Mouse (Mus musculus): ENCODE data around the gene Caskin1. TPM values are rescaled to one million over a fixed set of nuclear protein-coding genes. Genes with fewer than 3 reads are reported as not detected.

The Caskin1 gene
- total RNA-seq, 2 experiments from 2014 or later = 11.1 to 26.5 TPM

Other genes starting within 250 kb of the Caskin1 start
- 10 to 100 TPM in 1 of 2 experiments, 1 to 10 TPM in 1; 10.0 to 15.9 TPM for gene Ccnf, start 237.1 kb upstream of the Caskin1 start, total RNA-seq (2021)
- under 1 TPM in 1 of 2 experiments, not detected in 1; 0.09 TPM for gene Abca17, start 137.5 kb upstream of the Caskin1 start, total RNA-seq (2021)
- 10 to 100 TPM; 21.8 to 28.3 TPM for gene Abca3, start 136.7 kb upstream of the Caskin1 start, total RNA-seq (2021)
- gene Rnps1, start 74.0 kb upstream of the Caskin1 start, total RNA-seq (2021) = 100 to 1,000 TPM in 1 of 2 experiments, 10 to 100 TPM in 1; 79.5 to 103 TPM
- 100 to 1,000 TPM; 654 to 683 TPM for gene Eci1, start 62.0 kb upstream of the Caskin1 start, total RNA-seq (2021)
- gene Dnase1l2, start 45.5 kb upstream of the Caskin1 start, total RNA-seq (2021) = 1 to 10 TPM in 1 of 2 experiments, under 1 TPM in 1; 0.96 to 3.0 TPM
- gene E4f1, start 18.3 kb upstream of the Caskin1 start, total RNA-seq (2021) = 10 to 100 TPM; 19.0 to 25.2 TPM
- gene Pgp, start 18.2 kb upstream of the Caskin1 start, total RNA-seq (2021) = 10 to 100 TPM; 44.0 to 49.2 TPM
- under 1 TPM; 0.36 to 0.51 TPM for gene Bricd5, start 14.7 kb upstream of the Caskin1 start, total RNA-seq (2021)
- gene Mlst8, start 9.5 kb upstream of the Caskin1 start, total RNA-seq (2021) = 10 to 100 TPM; 20.3 to 23.9 TPM
- 100 to 1,000 TPM in 1 of 2 experiments, 10 to 100 TPM in 1; 83.5 to 104 TPM for gene Traf7, start 39.3 kb downstream of the Caskin1 start, total RNA-seq (2021)
- gene Rab26, start 45.6 kb downstream of the Caskin1 start, total RNA-seq (2021) = 1 to 10 TPM; 1.2 to 1.5 TPM
- gene Pkd1, start 61.2 kb downstream of the Caskin1 start, total RNA-seq (2021) = 10 to 100 TPM; 40.2 to 51.0 TPM
- gene Tsc2, start 144.0 kb downstream of the Caskin1 start, total RNA-seq (2021) = 100 to 1,000 TPM in 1 of 2 experiments, 10 to 100 TPM in 1; 84.9 to 110 TPM
- 10 to 100 TPM in 1 of 2 experiments, 1 to 10 TPM in 1; 6.4 to 11.6 TPM for gene Nthl1, start 144.1 kb downstream of the Caskin1 start, total RNA-seq (2021)
- gene Slc9a3r2, start 161.7 kb downstream of the Caskin1 start, total RNA-seq (2021) = 10 to 100 TPM; 66.9 to 72.8 TPM
- not detected for gene Npw, start 169.9 kb downstream of the Caskin1 start, total RNA-seq (2021)
- gene Zfp598, start 181.1 kb downstream of the Caskin1 start, total RNA-seq (2021) = 10 to 100 TPM; 38.9 to 42.2 TPM
- gene Syngr3, start 201.4 kb downstream of the Caskin1 start, total RNA-seq (2021) = 10 to 100 TPM in 1 of 2 experiments, 1 to 10 TPM in 1; 5.8 to 11.7 TPM
- 10 to 100 TPM; 36.0 to 36.8 TPM for gene Gfer, start 207.6 kb downstream of the Caskin1 start, total RNA-seq (2021)
- gene Noxo1, start 207.6 kb downstream of the Caskin1 start, total RNA-seq (2021) = 1 to 10 TPM; 4.3 to 6.6 TPM
- gene Tbl3, start 219.1 kb downstream of the Caskin1 start, total RNA-seq (2021) = 10 to 100 TPM; 39.1 to 39.9 TPM
- under 1 TPM in 1 of 2 experiments, not detected in 1; 0.24 TPM for gene Rnf151, start 229.5 kb downstream of the Caskin1 start, total RNA-seq (2021)
- gene Rps2, start 229.5 kb downstream of the Caskin1 start, total RNA-seq (2021) = 100 to 1,000 TPM; 785 to 825 TPM
- gene Ndufb10, start 235.9 kb downstream of the Caskin1 start, total RNA-seq (2021) = 100 to 1,000 TPM; 422 to 522 TPM
- gene Rpl3l, start 239.2 kb downstream of the Caskin1 start, total RNA-seq (2021) = 10 to 100 TPM; 12.0 to 51.3 TPM
- gene Msrb1, start 248.0 kb downstream of the Caskin1 start, total RNA-seq (2021) = 10 to 100 TPM; 75.1 to 93.3 TPM

All from adrenal gland, postnatal 10 days (tissue).